Comparison of ENCODE assay signal across 14 mouse cellular contexts in the genomic region with DNA sequence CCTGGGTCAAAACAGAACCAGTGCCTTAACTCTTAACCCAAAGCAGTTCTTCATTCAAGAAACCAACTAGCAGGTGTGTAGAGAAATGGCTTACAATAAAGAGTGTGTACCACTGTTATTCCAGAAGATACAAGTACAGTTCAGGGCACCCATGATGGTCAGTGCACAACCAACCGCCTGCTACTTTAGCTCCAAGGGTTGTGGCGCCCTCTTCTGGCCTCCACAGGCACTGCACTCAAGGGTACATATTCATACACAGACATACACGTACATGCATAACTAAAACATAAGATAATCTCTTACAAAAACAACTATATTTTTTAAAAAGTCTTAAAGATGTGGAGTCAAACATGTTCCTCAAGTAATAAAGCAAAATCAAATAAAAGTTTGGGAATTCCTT.
DNase-seq lines count a peak whose midpoint lies in the region; ATAC-seq and TF ChIP-seq lines count a peak whose summit lies in the region.
"Had no signal": no experiment of that assay in that cellular context is flagged by ENCODE, and none has a peak within 500 bp of the region (broad histone marks: within the 10 kb centered on the region; RNA-seq: fewer than 3 reads in every experiment).

No protein-coding gene starts in this region.

- DNase-seq in heart, adult 2 months, result no peak
- no peak for DNase-seq in heart, adult 9 months (ENCODE audit: low spot score in 2 of 2)
- no peak for DNase-seq in lung, postnatal 0 days (ENCODE audit: low spot score)
- no peak for DNase-seq in lung, postnatal 14 days
- peak; percentile 66 for DNase-seq in R1 (ENCODE audit: low read depth, low spot score)
- no peak for DNase-seq in adrenal gland, postnatal 36 days
- DNase-seq in cerebellum, adult 9-10 months, result no peak
- DNase-seq: kidney, postnatal 10 days; layer of hippocampus, postnatal 36 days; thymus, postnatal 36 days had no signal

- WGBS in heart, adult 2 months, result 70% methylated on average over 3 of the region's 3 CpGs
- WGBS in lung, postnatal 0 days, result 68% methylated on average over 3 of the region's 3 CpGs

- H3K9ac ChIP-seq in heart, adult 2 months (ENCODE audit: low read depth, low read length), result no peak overlapping the region
- H3K9ac ChIP-seq in lung, postnatal 0 days (replicated peaks; ENCODE audit: low read depth), result no peak overlapping the region
- H3K9ac ChIP-seq: heart, embryonic 13.5 days; liver, embryonic 15.5 days had no signal

- TF ChIP-seq CTCF in heart, adult 2 months (IDR thresholded peaks at IDR 0.05), result peak; percentile 41
- TF ChIP-seq CTCF in lung, postnatal 0 days (IDR thresholded peaks at IDR 0.05), result peak; percentile 30
- peak; percentile 96; the same call in 1 of the 2 replicates for TF ChIP-seq CTCF in testis, adult 2 months (IDR thresholded peaks at IDR 0.05; ENCODE audit: control insufficient read depth, insufficient read depth, insufficient replicate concordance, low read depth, low read length)

- no peak overlapping the region for H3K4me2 ChIP-seq in lung, postnatal 0 days (replicated peaks; ENCODE audit: low read depth, low read length)
- H3K4me2 ChIP-seq: heart, embryonic 13.5 days; liver, embryonic 15.5 days had no signal

- H3K27ac ChIP-seq in heart, adult 2 months, result no peak overlapping the region
- H3K27ac ChIP-seq in lung, postnatal 0 days (ENCODE audit: low read length), result no peak overlapping the region
- H3K27ac ChIP-seq in testis, adult 2 months (ENCODE audit: control insufficient read depth, insufficient read depth, low read depth, low read length), result no peak overlapping the region
- H3K27ac ChIP-seq: heart, embryonic 13.5 days; liver, embryonic 15.5 days had no signal

- no peaks in the 10 kb centered on the region for H3K27me3 ChIP-seq in heart, adult 2 months (ENCODE audit: control insufficient read depth, insufficient read depth, low read length)
- H3K27me3 ChIP-seq in lung, postnatal 0 days (replicated peaks; ENCODE audit: insufficient read depth, low read length), result no peaks in the 10 kb centered on the region
- H3K27me3 ChIP-seq in testis, adult 2 months (ENCODE audit: control insufficient read depth, insufficient read depth, low read length), result no peaks in the 10 kb centered on the region
- H3K27me3 ChIP-seq: liver, embryonic 15.5 days had no signal

- H3K4me1 ChIP-seq in heart, adult 2 months (ENCODE audit: control insufficient read depth, insufficient read depth, low read length), result no peaks in the 10 kb centered on the region
- H3K4me1 ChIP-seq in lung, postnatal 0 days (ENCODE audit: insufficient read depth, low read depth, low read length), result no peaks in the 10 kb centered on the region
- peaks cover 2% of the 10 kb centered on the region for H3K4me1 ChIP-seq in testis, adult 2 months (ENCODE audit: control insufficient read depth, insufficient read depth, low read length)
- H3K4me1 ChIP-seq: liver, embryonic 15.5 days had no signal

- no peaks in the 10 kb centered on the region for H3K36me3 ChIP-seq in heart, adult 2 months (ENCODE audit: control insufficient read depth, insufficient read depth, low read length)
- no peaks in the 10 kb centered on the region for H3K36me3 ChIP-seq in lung, postnatal 0 days (ENCODE audit: insufficient read depth, low read length)
- no peaks in the 10 kb centered on the region for H3K36me3 ChIP-seq in testis, adult 2 months (ENCODE audit: control insufficient read depth, insufficient read depth, low read length)
- H3K36me3 ChIP-seq: heart, embryonic 13.5 days; liver, embryonic 15.5 days had no signal

- TF ChIP-seq POLR2A in heart, adult 2 months (IDR thresholded peaks at IDR 0.05; ENCODE audit: insufficient read depth, low read depth, low read length), result no peak
- TF ChIP-seq POLR2A in testis, adult 2 months (IDR thresholded peaks at IDR 0.05; ENCODE audit: control insufficient read depth, low read depth, low read length), result no peak

- no peaks in the 10 kb centered on the region for H3K9me3 ChIP-seq in lung, postnatal 0 days (ENCODE audit: low read length)
- H3K9me3 ChIP-seq: heart, embryonic 13.5 days; liver, embryonic 15.5 days had no signal

- TF ChIP-seq EP300 in heart, adult 2 months (IDR thresholded peaks at IDR 0.05; ENCODE audit: insufficient read depth, low read depth, low read length), result no peak
- TF ChIP-seq EP300 in lung, postnatal 0 days (IDR thresholded peaks at IDR 0.05), result no peak

- intact Hi-C loops in heart, adult 2 months (cut with DNase I), result no loop called here

- H3K79me2 ChIP-seq in heart, adult 2 months (replicated peaks; ENCODE audit: control insufficient read depth, insufficient read depth, low read length), result no peaks in the 10 kb centered on the region

- no peak for ATAC-seq in lung, postnatal 0 days

- H3K4me3 ChIP-seq in heart, adult 2 months, result no peak overlapping the region
- H3K4me3 ChIP-seq in lung, postnatal 0 days (ENCODE audit: low read depth, low read length), result no peak overlapping the region
- no peak overlapping the region for H3K4me3 ChIP-seq in testis, adult 2 months (ENCODE audit: control insufficient read depth, low read depth, low read length)
- H3K4me3 ChIP-seq: erythroblast, embryonic 14.5 days; heart, embryonic 13.5 days; liver, embryonic 15.5 days had no signal

Comparison
In these comparisons a context has a peak if more than half of its experiments do, and no peak if none do; other contexts are left out.
1. CTCF ChIP-seq: peak in every context shown above with its lines; median percentile 96 in testis, adult 2 months; 41 in heart, adult 2 months; 30 in lung, postnatal 0 days.